Mouse (Mus musculus) stomach, postnatal 0 days (tissue): ENCODE measurements around the gene Gng2. TPM values are rescaled to one million over a fixed set of nuclear protein-coding genes. Genes with fewer than 3 reads are reported as not detected.

Experiments
- ATAC-seq: fragments of 200-750 bp; cut with Nextera tagmentation; 2 replicates; pipeline ENCODE4 v1.8.0; 2017; ENCODE audit not compliant: low FRiP score, low TSS enrichment
- DNase-seq: peaks from one replicate; pipeline ENCODE4 v3.0.0-alpha.2; 2016; ENCODE audit warnings: low spot score
- H3K27ac ChIP-seq: fragments of 300-500 bp; sonication (generic); replicated peaks from 2 replicates; pipeline ENCODE4 v1.5.1; 2014; ENCODE audit warnings: mild to moderate bottlenecking, control low read depth
- H3K27me3 ChIP-seq: fragments of 300-500 bp; sonication (generic); 2 replicates; pipeline ENCODE4 v1.6.1; 2014; ENCODE audit warnings: low read length; ENCODE audit not compliant: control insufficient read depth, insufficient read depth
- H3K36me3 ChIP-seq: fragments of 300-500 bp; sonication (generic); 2 replicates; pipeline ENCODE4 v1.6.1; 2014; ENCODE audit warnings: low read length, mixed read lengths; ENCODE audit not compliant: control insufficient read depth, insufficient read depth
- H3K4me1 ChIP-seq: fragments of 300-500 bp; sonication (generic); replicated peaks from 2 replicates; pipeline ENCODE4 v1.6.1; 2014; ENCODE audit warnings: antibody characterized with exemption; ENCODE audit not compliant: control insufficient read depth, insufficient read depth
- H3K4me2 ChIP-seq: fragments of 300-500 bp; sonication (generic); replicated peaks from 2 replicates; pipeline ENCODE4 v1.6.1; 2014; ENCODE audit warnings: low read depth, mild to moderate bottlenecking, control low read depth, moderate library complexity
- H3K4me3 ChIP-seq: fragments of 300-500 bp; sonication (generic); 2 replicates; pipeline ENCODE4 v1.5.1; 2014; ENCODE audit warnings: low read depth, low read length, control low read depth
- H3K9ac ChIP-seq: fragments of 300-500 bp; sonication (generic); 2 replicates; pipeline ENCODE4 v1.6.1; 2014; ENCODE audit warnings: mild to moderate bottlenecking, low read length, control low read depth, mixed read lengths
- H3K9me3 ChIP-seq: fragments of 300-500 bp; sonication (generic); 2 replicates; pipeline ENCODE4 v1.6.1; 2016; ENCODE audit warnings: low read length; ENCODE audit not compliant: control insufficient read depth
- CTCF ChIP-seq: IDR thresholded peaks from 2 replicates; pipeline ENCODE4 v1.5.1; 2016; ENCODE audit warnings: antibody characterized with exemption, low read depth, mild to moderate bottlenecking, moderate library complexity
- EP300 ChIP-seq: optimal IDR thresholded peaks from 2 replicates; pipeline ENCODE3; 2016; ENCODE audit warnings: antibody characterized with exemption
- WGBS: fragments of 180-500 bp; shearing (Covaris S2); extraction: QIAGEN DNeasy Blood & Tissue Kit; methylation state at CpG from one replicate; pipeline ENCODE4 v1.1.7; 2014; 5-methylcytosine and 5-hydroxymethylcytosine counted together
- polyA plus RNA-seq: library from polyadenylated mRNA; unstranded; fragments of >200 nt; fragmentation: Nextera tagmentation; extraction: Ambion mirVana; gene quantifications from 2 replicates; pipeline ENCODE4 v1.2.1, GENCODE M21; 2015

Gene Gng2
- polyA plus RNA-seq, 1 experiment from 2014 or later: 17.1 TPM

GRCm38 (mm10) chr14:19916315-19916714 lies 61.1 kb downstream of the Gng2 start:
- WGBS: 77% methylated on average over 2 of the region's 2 CpGs
- Histone ChIP-seq H3K4me3 (no peak overlapping the region), H3K27ac (no peak overlapping the region), H3K36me3 (no peaks in the 10 kb centered on the region), H3K27me3 (no peaks in the 10 kb centered on the region), H3K4me2 (no peak overlapping the region), H3K9ac (no peak overlapping the region), H3K9me3 (no peaks in the 10 kb centered on the region), H3K4me1 (no peaks in the 10 kb centered on the region)
- TF ChIP-seq EP300: no peak
- no peak for TF ChIP-seq CTCF
- no peak for DNase-seq
- no peak for ATAC-seq

GRCm38 (mm10) chr14:19912891-19913290 lies 64.5 kb downstream of the Gng2 start:
- Histone ChIP-seq H3K27me3 (no peaks in the 10 kb centered on the region), H3K27ac (no peak overlapping the region), H3K4me3 (no peak overlapping the region), H3K4me1 (no peaks in the 10 kb centered on the region), H3K36me3 (no peaks in the 10 kb centered on the region), H3K4me2 (no peak overlapping the region), H3K9ac (no peak overlapping the region), H3K9me3 (no peaks in the 10 kb centered on the region)
- WGBS: 72% methylated on average over 3 of the region's 3 CpGs
- TF ChIP-seq EP300 (no peak), CTCF (no peak)
- no peak for DNase-seq
- ATAC-seq: no peak

GRCm38 (mm10) chr14:19905615-19906014 lies 71.8 kb downstream of the Gng2 start:
- Histone ChIP-seq H3K9ac (no peak overlapping the region), H3K4me2 (no peak overlapping the region), H3K36me3 (no peaks in the 10 kb centered on the region), H3K27me3 (no peaks in the 10 kb centered on the region), H3K9me3 (no peaks in the 10 kb centered on the region), H3K4me1 (no peaks in the 10 kb centered on the region), H3K4me3 (no peak overlapping the region), H3K27ac (no peak overlapping the region)
- ATAC-seq: 0 out of 2 replicates have a peak, but pooled peaks have one; percentile 60
- 52% methylated on average over 5 of the region's 5 CpGs for WGBS
- DNase-seq: peak; percentile 41
- TF ChIP-seq EP300 (no peak), CTCF (no peak)

- H3K9me3 ChIP-seq: no peaks in the 10 kb centered on the region
- no peak for TF ChIP-seq EP300
- TF ChIP-seq CTCF: no peak
- H3K4me3 ChIP-seq: no peak overlapping the region
- no peak overlapping the region for H3K27ac ChIP-seq
- no peaks in the 10 kb centered on the region for H3K27me3 ChIP-seq
- H3K4me2 ChIP-seq: no peak overlapping the region
- no peak for ATAC-seq
- no peak for DNase-seq
- WGBS: 83% methylated on average over 3 of the region's 3 CpGs
- H3K9ac ChIP-seq: no peak overlapping the region
- no peaks in the 10 kb centered on the region for H3K4me1 ChIP-seq
- H3K36me3 ChIP-seq: no peaks in the 10 kb centered on the region
Measured at GRCm38 (mm10) chr14:19904821-19905220, 72.6 kb downstream of the Gng2 start.

- DNase-seq (no peak), ATAC-seq (no peak)
- no peak for TF ChIP-seq EP300
- no peak for TF ChIP-seq CTCF
- no peak overlapping the region for H3K4me2 ChIP-seq
- no peaks in the 10 kb centered on the region for H3K36me3 ChIP-seq
- H3K9ac ChIP-seq: no peak overlapping the region
- WGBS: 59% methylated on average over 5 of the region's 5 CpGs
- H3K4me3 ChIP-seq: no peak overlapping the region
- no peaks in the 10 kb centered on the region for H3K4me1 ChIP-seq
- no peak overlapping the region for H3K27ac ChIP-seq
- no peaks in the 10 kb centered on the region for H3K9me3 ChIP-seq
- H3K27me3 ChIP-seq: no peaks in the 10 kb centered on the region
Measured at GRCm38 (mm10) chr14:19904031-19904430, 73.4 kb downstream of the Gng2 start.

GRCm38 (mm10) chr14:19900492-19900891 lies 76.9 kb downstream of the Gng2 start:
- Histone ChIP-seq H3K9me3 (no peaks in the 10 kb centered on the region), H3K4me2 (no peak overlapping the region), H3K36me3 (no peaks in the 10 kb centered on the region), H3K4me3 (no peak overlapping the region), H3K27ac (no peak overlapping the region), H3K27me3 (no peaks in the 10 kb centered on the region), H3K9ac (no peak overlapping the region), H3K4me1 (no peaks in the 10 kb centered on the region)
- no peak for DNase-seq
- TF ChIP-seq CTCF (no peak), EP300 (no peak)
- 90% methylated on average over 4 of the region's 4 CpGs for WGBS
- ATAC-seq: no peak
